Mouse (Mus musculus): ENCODE results near the gene Ccdc36. TPM values are rescaled to one million over a fixed set of nuclear protein-coding genes. Genes with fewer than 3 reads are reported as not detected.

The Ccdc36 gene
- 1.4 and 1.6 TPM in 2 replicates for polyA plus RNA-seq (2015; fragmentation: Nextera tagmentation; extraction: Ambion mirVana)

DNA sequence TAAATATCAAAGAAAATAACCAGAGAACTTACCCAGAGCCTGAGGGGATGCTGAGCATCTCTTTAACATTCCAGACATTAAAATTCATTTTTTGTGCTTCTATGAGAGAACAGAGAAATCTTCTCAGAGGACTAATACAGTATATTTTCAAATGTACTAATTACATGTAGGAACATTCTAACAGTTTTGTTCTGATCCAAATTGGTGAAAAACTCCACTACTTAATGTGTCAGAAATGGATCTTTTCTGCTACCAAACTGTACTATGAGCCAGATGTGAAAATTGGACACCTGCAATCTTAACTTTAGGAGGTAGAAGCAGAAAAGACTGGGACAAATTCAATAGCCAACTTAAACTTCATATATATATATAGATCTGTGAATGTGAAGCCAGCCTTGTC is at the start of gene Ccdc36:
Gene Ccdc36, minus strand, starts transcription at position 101 of the 400 bp plus-strand sequence.

DNA sequence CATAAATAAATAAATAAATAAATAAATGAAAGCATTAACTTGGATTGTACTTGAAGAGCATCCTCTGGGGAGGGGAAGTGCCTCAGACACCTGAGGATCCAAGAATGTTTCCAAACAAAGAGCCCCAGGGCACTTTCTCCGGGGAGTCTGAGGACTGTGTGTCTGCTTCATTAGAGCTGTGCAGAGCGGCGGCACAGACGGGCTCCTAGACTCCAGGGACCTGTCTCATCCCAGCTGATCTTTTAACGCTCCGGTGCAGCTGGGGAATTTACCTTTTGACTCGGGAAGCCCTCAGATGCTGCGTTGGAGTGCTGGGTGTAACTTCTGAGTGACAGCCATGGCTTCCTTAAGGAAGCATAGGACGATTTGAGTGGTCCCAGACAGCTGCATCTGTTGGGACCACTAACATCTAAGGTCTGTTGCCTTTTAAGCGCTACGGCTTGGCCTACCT is 32.9 kb upstream of the Ccdc36 start, which contains the start of gene Klhdc8b:
Gene Klhdc8b, minus strand, starts transcription at position 401 of the 451 bp plus-strand sequence.

DNA sequence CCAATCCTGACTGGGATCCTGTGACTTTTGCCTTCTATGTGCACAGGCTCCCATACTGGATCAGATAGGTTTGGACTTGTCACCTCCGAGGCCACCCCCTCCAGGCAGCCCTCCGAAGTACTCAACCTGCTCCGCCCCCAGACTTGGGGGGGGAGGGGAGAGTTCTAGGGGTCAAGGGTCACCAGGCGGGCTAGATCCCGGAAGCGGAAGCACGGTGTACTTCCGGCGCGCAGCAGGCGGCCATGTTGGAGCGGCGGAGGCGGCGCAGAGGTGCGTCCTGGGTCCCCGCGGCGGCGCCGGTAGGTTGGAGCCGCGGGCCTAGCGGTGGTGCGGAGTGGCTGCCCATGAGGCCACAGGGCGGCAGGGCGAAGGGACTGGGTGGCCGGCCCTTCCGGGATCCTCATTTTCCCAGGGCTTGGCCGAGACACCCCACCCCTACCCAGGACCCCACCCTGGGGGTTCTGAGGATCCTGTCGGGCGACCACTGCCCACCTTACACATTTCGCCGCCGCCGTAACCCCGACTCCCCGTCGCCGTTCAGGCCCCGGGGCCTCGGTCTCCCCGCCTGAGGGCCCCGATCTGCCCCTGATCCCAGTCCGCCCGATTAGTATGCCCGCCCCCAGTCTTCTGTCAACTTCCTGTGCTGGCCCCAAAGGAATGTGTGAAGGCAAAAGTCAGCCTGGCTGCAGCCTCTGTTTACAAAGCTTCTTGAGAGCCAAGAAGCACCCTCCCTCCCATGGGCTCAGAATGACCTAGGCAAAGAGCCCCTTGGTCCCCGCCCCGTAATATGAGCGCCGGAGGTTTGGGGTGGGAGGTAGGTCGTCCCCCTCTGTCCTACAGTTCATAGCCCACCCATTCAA is 32.3 kb upstream of the Ccdc36 start, which contains the start of gene Ccdc71:
Gene Ccdc71, plus strand, starts transcription at position 209 of the 860 bp plus-strand sequence.

DNA sequence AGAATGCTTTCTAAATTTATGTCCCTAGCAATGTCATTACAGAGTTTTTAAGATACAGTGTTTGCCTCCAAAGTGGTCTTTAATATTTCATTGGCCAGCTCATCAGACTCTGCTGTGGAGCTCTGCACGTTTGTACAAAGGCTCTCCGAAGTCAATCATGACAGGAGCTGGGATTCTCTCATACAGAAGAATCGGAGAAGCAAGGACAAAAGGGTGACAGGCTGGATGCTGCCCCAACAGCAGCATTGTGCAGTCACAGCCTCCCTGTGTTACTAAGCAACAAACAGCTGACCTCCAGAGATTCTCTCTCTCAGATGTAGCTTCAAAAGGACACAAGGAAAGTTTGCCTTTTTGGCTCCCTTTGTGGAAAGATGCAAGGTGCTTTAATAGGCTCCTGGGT is 7.9 kb upstream of the Ccdc36 start, which contains the start of gene BC048562:
Gene BC048562, plus strand, starts transcription at position 301 of the 400 bp plus-strand sequence.

DNA sequence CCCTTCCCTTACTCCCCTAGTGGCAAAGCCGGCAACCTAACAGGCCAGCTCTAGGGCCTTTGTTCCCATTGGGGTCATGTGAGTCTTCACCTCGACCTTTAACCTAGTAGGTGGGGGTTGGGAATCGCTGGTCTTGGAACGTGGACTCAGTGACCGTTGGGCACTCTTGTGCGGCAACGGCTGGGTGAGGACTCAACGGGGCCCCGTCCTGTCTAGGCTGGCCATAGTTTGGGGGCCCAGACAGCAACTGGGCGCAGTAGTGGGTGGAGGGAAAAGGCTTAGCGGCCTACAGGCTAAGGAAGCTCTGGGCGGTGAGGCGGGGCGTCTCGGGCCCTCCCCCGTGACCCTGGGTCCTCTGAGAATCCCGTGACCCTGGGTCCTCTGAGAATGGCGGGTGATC is 35.6 kb downstream of the Ccdc36 start, which contains the start of gene 1700102P08Rik:
Gene 1700102P08Rik, plus strand, starts transcription at position 130 of the 400 bp plus-strand sequence.

Other genes with a start within 250 kb of the Ccdc36 start
- gene Bsn, start 238.1 kb downstream of the Ccdc36 start, polyA plus RNA-seq (2015; fragmentation: Nextera tagmentation; extraction: Ambion mirVana) = 8.2 and 11.6 TPM in 2 replicates
- 74.1 and 75.7 TPM in 2 replicates for gene Dag1, start 164.5 kb downstream of the Ccdc36 start, polyA plus RNA-seq (2015; fragmentation: Nextera tagmentation; extraction: Ambion mirVana)
- gene Nicn1, start 138.1 kb downstream of the Ccdc36 start, polyA plus RNA-seq (2015; fragmentation: Nextera tagmentation; extraction: Ambion mirVana) = 112 and 121 TPM in 2 replicates
- 30.6 and 33.3 TPM in 2 replicates for gene Amt, start 131.6 kb downstream of the Ccdc36 start, polyA plus RNA-seq (2015; fragmentation: Nextera tagmentation; extraction: Ambion mirVana)
- gene Rhoa, start 122.4 kb downstream of the Ccdc36 start, polyA plus RNA-seq (2015; fragmentation: Nextera tagmentation; extraction: Ambion mirVana) = 249 and 260 TPM in 2 replicates
- 69.9 and 77.0 TPM in 2 replicates for gene Tcta, start 122.3 kb downstream of the Ccdc36 start, polyA plus RNA-seq (2015; fragmentation: Nextera tagmentation; extraction: Ambion mirVana)
- 433 and 522 TPM in 2 replicates for gene Gpx1, start 89.6 kb downstream of the Ccdc36 start, polyA plus RNA-seq (2015; fragmentation: Nextera tagmentation; extraction: Ambion mirVana)
- 72.1 and 82.6 TPM in 2 replicates for gene Usp4, start 80.6 kb downstream of the Ccdc36 start, polyA plus RNA-seq (2015; fragmentation: Nextera tagmentation; extraction: Ambion mirVana)
- 0.32 and 1.1 TPM in 2 replicates for gene 1700102P08Rik, start 35.7 kb downstream of the Ccdc36 start, polyA plus RNA-seq (2015; fragmentation: Nextera tagmentation; extraction: Ambion mirVana)
- gene BC048562, start 8.0 kb upstream of the Ccdc36 start, polyA plus RNA-seq (2015; fragmentation: Nextera tagmentation; extraction: Ambion mirVana) = not detected in 2 replicates
- 47.1 and 52.8 TPM in 2 replicates for gene Ccdc71, start 32.0 kb upstream of the Ccdc36 start, polyA plus RNA-seq (2015; fragmentation: Nextera tagmentation; extraction: Ambion mirVana)
- gene Klhdc8b, start 33.1 kb upstream of the Ccdc36 start, polyA plus RNA-seq (2015; fragmentation: Nextera tagmentation; extraction: Ambion mirVana) = 46.3 and 48.3 TPM in 2 replicates
- 16.0 and 18.2 TPM in 2 replicates for gene Lamb2, start 51.3 kb upstream of the Ccdc36 start, polyA plus RNA-seq (2015; fragmentation: Nextera tagmentation; extraction: Ambion mirVana)
- 47.0 and 53.7 TPM in 2 replicates for gene Usp19, start 62.1 kb upstream of the Ccdc36 start, polyA plus RNA-seq (2015; fragmentation: Nextera tagmentation; extraction: Ambion mirVana)
- 52.8 and 54.8 TPM in 2 replicates for gene Qars, start 79.2 kb upstream of the Ccdc36 start, polyA plus RNA-seq (2015; fragmentation: Nextera tagmentation; extraction: Ambion mirVana)
- gene Qrich1, start 88.3 kb upstream of the Ccdc36 start, polyA plus RNA-seq (2015; fragmentation: Nextera tagmentation; extraction: Ambion mirVana) = 74.5 and 75.7 TPM in 2 replicates
- 102 and 104 TPM in 2 replicates for gene Impdh2, start 131.8 kb upstream of the Ccdc36 start, polyA plus RNA-seq (2015; fragmentation: Nextera tagmentation; extraction: Ambion mirVana)
- 93.4 and 94.7 TPM in 2 replicates for gene Ndufaf3, start 138.9 kb upstream of the Ccdc36 start, polyA plus RNA-seq (2015; fragmentation: Nextera tagmentation; extraction: Ambion mirVana)
- 240 and 273 TPM in 2 replicates for gene Dalrd3, start 141.4 kb upstream of the Ccdc36 start, polyA plus RNA-seq (2015; fragmentation: Nextera tagmentation; extraction: Ambion mirVana)
- gene Wdr6, start 150.3 kb upstream of the Ccdc36 start, polyA plus RNA-seq (2015; fragmentation: Nextera tagmentation; extraction: Ambion mirVana) = 215 and 248 TPM in 2 replicates
- 48.8 and 51.4 TPM in 2 replicates for gene P4htm, start 169.2 kb upstream of the Ccdc36 start, polyA plus RNA-seq (2015; fragmentation: Nextera tagmentation; extraction: Ambion mirVana)
- 29.1 and 32.9 TPM in 2 replicates for gene Arih2, start 220.9 kb upstream of the Ccdc36 start, polyA plus RNA-seq (2015; fragmentation: Nextera tagmentation; extraction: Ambion mirVana)
- gene Slc25a20, start 233.6 kb upstream of the Ccdc36 start, polyA plus RNA-seq (2015; fragmentation: Nextera tagmentation; extraction: Ambion mirVana) = 46.2 and 46.9 TPM in 2 replicates

All from neural tube, postnatal 0 days (tissue).